Mouse (Mus musculus) forebrain, embryonic 13.5 days (tissue): ENCODE data around the gene Cybrd1. TPM values are rescaled to one million over a fixed set of nuclear protein-coding genes. Genes with fewer than 3 reads are reported as not detected.

Source experiments
- ATAC-seq: fragments of 200-750 bp; cut with Nextera tagmentation; 2 replicates; pipeline ENCODE4 v1.8.0; 2017
- H3K27ac ChIP-seq: fragments of 300-500 bp; sonication (generic); 2 replicates; pipeline ENCODE4 v1.5.1; 2015; ENCODE audit warnings: inconsistent platforms, mild to moderate bottlenecking, moderate library complexity
- H3K27me3 ChIP-seq: fragments of 300-500 bp; sonication (generic); 2 replicates; pipeline ENCODE4 v1.6.1; 2015; ENCODE audit warnings: mild to moderate bottlenecking, inconsistent platforms
- H3K36me3 ChIP-seq: fragments of 300-500 bp; sonication (generic); 2 replicates; pipeline ENCODE4 v1.6.1; 2015; ENCODE audit warnings: mild to moderate bottlenecking, inconsistent platforms; ENCODE audit not compliant: poor library complexity, severe bottlenecking
- H3K4me1 ChIP-seq: fragments of 300-500 bp; sonication (generic); 2 replicates; pipeline ENCODE4 v1.6.1; 2015; ENCODE audit warnings: inconsistent platforms
- H3K4me2 ChIP-seq: fragments of 300-500 bp; sonication (generic); 2 replicates; pipeline ENCODE4 v1.6.1; 2015; ENCODE audit warnings: inconsistent platforms, mild to moderate bottlenecking, moderate library complexity
- H3K4me3 ChIP-seq: fragments of 300-500 bp; sonication (generic); 2 replicates; pipeline ENCODE4 v1.5.1; 2015; ENCODE audit warnings: mild to moderate bottlenecking, inconsistent platforms
- H3K9ac ChIP-seq: fragments of 300-500 bp; sonication (generic); 2 replicates; pipeline ENCODE4 v1.6.1; 2015; ENCODE audit warnings: mild to moderate bottlenecking, inconsistent platforms
- H3K9me3 ChIP-seq: fragments of 300-500 bp; sonication (generic); replicated peaks from 2 replicates; pipeline ENCODE4 v1.6.1; 2016; ENCODE audit warnings: inconsistent platforms
- WGBS: fragments of 180-500 bp; shearing (Covaris S2); methylation state at CpG from one replicate; pipeline ENCODE4 v1.1.7; 2015; 5-methylcytosine and 5-hydroxymethylcytosine counted together
- polyA plus RNA-seq: library from polyadenylated mRNA; unstranded; fragments of >200 nt; fragmentation: Nextera tagmentation; extraction: Ambion mirVana; gene quantifications from 2 replicates; pipeline ENCODE4 v1.2.1, GENCODE M21; 2015

The Cybrd1 gene
- polyA plus RNA-seq, 1 experiment from 2014 or later = 0.22 TPM

- Histone ChIP-seq H3K4me3 (no peak overlapping the region), H3K4me1 (no peaks in the 10 kb centered on the region), H3K27ac (no peak overlapping the region), H3K27me3 (no peaks in the 10 kb centered on the region), H3K9me3 (no peaks in the 10 kb centered on the region), H3K9ac (no peak overlapping the region), H3K4me2 (no peak overlapping the region), H3K36me3 (no peaks in the 10 kb centered on the region)
- WGBS = 65% methylated on average over 8 of the region's 8 CpGs
- ATAC-seq = no peak
Observed at GRCm38 (mm10) chr2:71180566-71181217, 63.0 kb downstream of the Cybrd1 start.

- 72% methylated on average over 3 of the region's 3 CpGs for WGBS
- Histone ChIP-seq H3K4me2 (no peak overlapping the region), H3K36me3 (no peaks in the 10 kb centered on the region), H3K9ac (no peak overlapping the region), H3K27me3 (no peaks in the 10 kb centered on the region), H3K9me3 (0 out of 2 replicates have a peak, but pooled peaks cover 3% of the 10 kb centered on the region), H3K4me1 (peaks cover 27% of the 10 kb centered on the region), H3K27ac (no peak overlapping the region), H3K4me3 (no peak overlapping the region)
- no peak for ATAC-seq
Observed at GRCm38 (mm10) chr2:71187950-71188349, 70.2 kb downstream of the Cybrd1 start.

GRCm38 (mm10) chr2:71188861-71189260 lies 71.1 kb downstream of the Cybrd1 start:
- Histone ChIP-seq H3K27me3 (no peaks in the 10 kb centered on the region), H3K4me3 (no peak overlapping the region), H3K27ac (no peak overlapping the region), H3K4me2 (no peak overlapping the region), H3K9ac (no peak overlapping the region), H3K4me1 (peaks cover 27% of the 10 kb centered on the region), H3K9me3 (0 out of 2 replicates have a peak, but pooled peaks cover 3% of the 10 kb centered on the region), H3K36me3 (no peaks in the 10 kb centered on the region)
- ATAC-seq = no peak
- 55% methylated on average over 2 of the region's 2 CpGs for WGBS

- H3K4me2 ChIP-seq = peak overlapping the region; percentile 59
- 4% methylated on average over 16 of the region's 16 CpGs for WGBS
- 0 out of 2 replicates have a peak, but pooled peaks cover 3% of the 10 kb centered on the region for H3K9me3 ChIP-seq
- H3K4me1 ChIP-seq = peaks cover 33% of the 10 kb centered on the region
- H3K4me3 ChIP-seq = peak overlapping the region; percentile 22
- H3K9ac ChIP-seq = peak overlapping the region; percentile 45
- H3K27ac ChIP-seq = peak overlapping the region; percentile 53
- no peaks in the 10 kb centered on the region for H3K27me3 ChIP-seq
- peak; percentile 59; the same call in 1 of the 2 replicates for ATAC-seq
- H3K36me3 ChIP-seq = no peaks in the 10 kb centered on the region
Observed at GRCm38 (mm10) chr2:71191391-71192194, 73.9 kb downstream of the Cybrd1 start.

GRCm38 (mm10) chr2:71192195-71192807 lies 74.6 kb downstream of the Cybrd1 start:
- Histone ChIP-seq H3K36me3 (no peaks in the 10 kb centered on the region), H3K4me3 (peak overlapping the region; percentile 22), H3K9ac (peak overlapping the region; percentile 45), H3K27me3 (no peaks in the 10 kb centered on the region), H3K4me1 (peaks cover 33% of the 10 kb centered on the region), H3K27ac (peak overlapping the region; percentile 53), H3K9me3 (0 out of 2 replicates have a peak, but pooled peaks cover under 1% of the 10 kb centered on the region), H3K4me2 (peak overlapping the region; percentile 59)
- 16% methylated on average over 17 of the region's 17 CpGs for WGBS
- ATAC-seq = 0 out of 2 replicates have a peak, but pooled peaks have one; percentile 50

Other genes with a start within 250 kb of the Cybrd1 start
- gene Dcaf17, start 62.6 kb upstream of the Cybrd1 start, polyA plus RNA-seq = 39.8 and 40.9 TPM in 2 replicates
- gene Mettl8, start 62.3 kb upstream of the Cybrd1 start, polyA plus RNA-seq = 15.7 and 16.4 TPM in 2 replicates
- gene Dync1i2, start 93.8 kb downstream of the Cybrd1 start, polyA plus RNA-seq = 177 and 182 TPM in 2 replicates
- 63.3 and 66.5 TPM in 2 replicates for gene Slc25a12, start 249.8 kb downstream of the Cybrd1 start, polyA plus RNA-seq